Mouse (Mus musculus): ENCODE results near the gene Gabpb2. TPM values are rescaled to one million over a fixed set of nuclear protein-coding genes. Genes with fewer than 3 reads are reported as not detected.
A peak's percentile ranks its signal among the peaks of the same experiment; 100 is the strongest.

Gabpb2 gene
- polyA plus RNA-seq, 1 experiment from 2014 or later: 4.8 TPM

DNA sequence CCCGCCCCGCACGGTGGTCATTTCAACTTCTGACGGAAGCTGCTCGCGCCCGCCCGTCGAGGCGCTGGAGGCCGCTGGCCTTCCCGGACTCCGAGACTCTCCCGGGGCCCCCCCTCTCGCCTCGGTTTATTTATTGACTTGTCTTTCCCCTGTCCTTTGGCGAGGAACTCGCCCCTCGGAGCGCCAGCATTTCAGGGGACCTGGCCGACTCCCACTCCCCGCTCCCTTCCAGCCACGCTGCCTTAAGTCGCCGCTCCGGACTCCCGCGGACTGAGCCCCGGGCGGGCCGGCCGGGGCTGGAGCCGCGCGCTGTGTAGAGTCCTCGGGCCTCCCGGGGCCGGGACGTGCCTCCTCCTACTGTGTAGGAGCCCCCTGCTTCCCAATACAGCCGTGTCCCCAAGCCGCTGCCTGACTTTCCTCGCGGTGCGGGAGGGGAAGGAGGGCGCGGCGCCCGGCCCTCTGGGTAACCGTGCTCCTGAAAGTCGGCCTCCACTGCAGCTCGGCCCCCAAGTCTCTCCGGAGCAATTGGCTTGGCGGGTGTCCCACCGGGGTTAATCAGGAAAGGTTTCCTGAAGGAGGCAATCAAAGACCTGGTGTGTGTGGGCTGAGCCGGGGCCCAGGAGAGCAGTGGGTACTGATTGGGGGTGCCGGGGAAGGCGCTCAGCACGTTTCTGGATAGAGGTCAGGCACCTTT lies 44.3 kb downstream of the Gabpb2 start:
- H3K4me1 ChIP-seq (ENCODE audit: control insufficient read depth, insufficient read depth, low read length): peaks cover 3% of the 10 kb centered on the region; the same call in 1 of the 2 replicates
- H3K27me3 ChIP-seq (ENCODE audit: control insufficient read depth, insufficient read depth, low read length): peaks cover 43% of the 10 kb centered on the region
- H3K36me3 ChIP-seq (ENCODE audit: control insufficient read depth, insufficient read depth, low read length): peaks cover 25% of the 10 kb centered on the region
- 4% methylated on average over 58 of the region's 58 CpGs for WGBS
- H3K9me3 ChIP-seq (ENCODE audit: control insufficient read depth, low read length): no peaks in the 10 kb centered on the region
- H3K4me2 ChIP-seq (ENCODE audit: low read depth): peak overlapping the region; percentile 38
- peak overlapping the region; percentile 27 for H3K4me3 ChIP-seq (ENCODE audit: low read depth, low read length)
- ATAC-seq (ENCODE audit: insufficient read depth, low FRiP score, low TSS enrichment) (no peak; the same call in 1 of the 2 replicates), DNase-seq (ENCODE audit: low spot score) (peak; percentile 46)
- H3K9ac ChIP-seq (ENCODE audit: low read length): peak overlapping the region; percentile 50
- no peak overlapping the region for H3K27ac ChIP-seq (ENCODE audit: low read depth, low read length)

DNA sequence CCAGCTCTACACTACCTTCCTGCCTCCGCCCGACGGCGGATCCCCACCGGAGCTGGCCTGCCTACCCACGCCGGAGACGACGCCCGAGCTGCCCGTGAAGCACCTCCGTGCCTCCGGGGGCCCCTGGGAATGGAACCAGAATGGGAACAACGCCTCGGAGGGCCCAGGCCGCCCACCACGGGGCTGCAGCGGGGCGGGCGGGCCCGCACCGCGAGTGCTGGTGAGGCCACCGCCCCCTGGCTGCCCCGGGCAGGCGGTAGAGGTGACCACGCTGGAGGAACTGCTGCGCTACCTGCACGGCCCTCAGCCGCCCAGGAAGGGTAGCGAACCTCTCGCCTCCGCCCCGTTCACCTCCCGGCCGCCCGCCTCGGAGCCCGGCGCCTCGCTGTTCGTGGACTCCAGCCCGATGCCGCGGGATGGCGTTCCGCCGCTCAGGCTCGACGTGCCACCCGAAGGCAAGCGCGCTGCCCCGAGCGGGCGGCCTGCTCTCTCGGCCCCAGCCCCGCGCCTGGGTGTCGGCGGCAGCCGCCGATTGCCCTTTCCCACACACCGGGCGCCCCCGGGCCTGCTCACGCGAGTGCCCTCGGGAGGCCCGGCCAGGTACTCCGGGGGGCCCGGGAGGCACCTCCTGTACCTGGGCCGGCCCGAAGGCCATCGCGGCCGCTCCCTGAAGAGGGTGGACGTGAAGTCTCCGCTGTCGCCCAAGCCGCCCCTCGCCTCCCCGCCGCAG lies 45.0 kb downstream of the Gabpb2 start:
- Histone ChIP-seq H3K9me3 (ENCODE audit: control insufficient read depth, low read length) (no peaks in the 10 kb centered on the region), H3K27me3 (ENCODE audit: control insufficient read depth, insufficient read depth, low read length) (peaks cover 43% of the 10 kb centered on the region), H3K9ac (ENCODE audit: low read length) (no peak overlapping the region), H3K27ac (ENCODE audit: low read depth, low read length) (no peak overlapping the region), H3K36me3 (ENCODE audit: control insufficient read depth, insufficient read depth, low read length) (peaks cover 25% of the 10 kb centered on the region), H3K4me2 (ENCODE audit: low read depth) (no peak overlapping the region; the same call in 1 of the 2 replicates), H3K4me3 (ENCODE audit: low read depth, low read length) (peak overlapping the region; percentile 8; the same call in 1 of the 2 replicates), H3K4me1 (ENCODE audit: control insufficient read depth, insufficient read depth, low read length) (peaks cover 3% of the 10 kb centered on the region; the same call in 1 of the 2 replicates)
- no peak for ATAC-seq (ENCODE audit: insufficient read depth, low FRiP score, low TSS enrichment)
- peak; percentile 17 for DNase-seq (ENCODE audit: low spot score)
- 14% methylated on average over 49 of the region's 84 CpGs for WGBS

DNA sequence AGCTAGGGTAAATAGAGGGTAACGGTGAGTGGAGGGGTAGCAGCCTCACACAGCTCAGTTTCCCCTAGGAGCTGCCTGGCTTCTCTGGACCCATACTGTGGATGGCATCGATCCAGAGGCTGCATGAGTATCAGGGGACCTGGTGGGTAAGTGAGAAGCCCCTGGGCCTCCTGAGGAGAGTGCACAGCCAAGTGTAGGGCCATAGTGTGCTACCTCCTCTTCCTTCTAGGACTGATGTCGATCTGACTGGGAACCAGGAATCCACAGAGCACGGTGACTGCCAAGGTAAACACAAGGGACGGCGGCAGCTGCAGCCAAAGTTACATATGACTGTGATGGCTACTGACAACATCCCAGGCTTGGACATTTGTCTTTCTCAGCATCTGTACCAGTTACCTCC lies 46.6 kb downstream of the Gabpb2 start:
- DNase-seq (ENCODE audit: low spot score) (no peak), ATAC-seq (ENCODE audit: insufficient read depth, low FRiP score, low TSS enrichment) (no peak)
- Histone ChIP-seq H3K27me3 (ENCODE audit: control insufficient read depth, insufficient read depth, low read length) (peaks cover 43% of the 10 kb centered on the region), H3K9me3 (ENCODE audit: control insufficient read depth, low read length) (no peaks in the 10 kb centered on the region), H3K27ac (ENCODE audit: low read depth, low read length) (no peak overlapping the region), H3K4me2 (ENCODE audit: low read depth) (no peak overlapping the region), H3K4me3 (ENCODE audit: low read depth, low read length) (no peak overlapping the region), H3K9ac (ENCODE audit: low read length) (no peak overlapping the region), H3K36me3 (ENCODE audit: control insufficient read depth, insufficient read depth, low read length) (peaks cover 28% of the 10 kb centered on the region), H3K4me1 (ENCODE audit: control insufficient read depth, insufficient read depth, low read length) (peaks cover 3% of the 10 kb centered on the region; the same call in 1 of the 2 replicates)
- WGBS: 76% methylated on average over 6 of the region's 6 CpGs

DNA sequence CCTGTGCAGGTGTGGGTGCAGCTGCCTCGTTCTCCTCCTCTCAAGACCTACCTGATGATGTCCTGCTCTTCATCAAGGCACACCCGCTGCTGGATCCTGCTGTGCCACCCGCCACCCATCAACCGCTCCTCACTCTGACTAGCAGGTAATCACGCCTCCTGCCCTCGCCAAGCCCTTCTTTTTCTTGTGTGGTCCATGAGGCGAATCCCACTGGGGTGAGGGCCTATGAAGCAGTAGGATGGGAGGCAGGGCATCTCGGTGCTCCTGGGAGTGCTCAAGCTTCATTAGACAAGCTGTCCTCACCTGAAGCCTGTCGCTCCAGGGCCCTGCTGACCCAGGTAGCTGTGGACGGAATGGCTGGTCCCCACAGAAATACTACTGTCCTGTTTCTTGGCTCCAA lies 47.7 kb downstream of the Gabpb2 start:
- no peaks in the 10 kb centered on the region for H3K9me3 ChIP-seq (ENCODE audit: control insufficient read depth, low read length)
- DNase-seq (ENCODE audit: low spot score) (no peak), ATAC-seq (ENCODE audit: insufficient read depth, low FRiP score, low TSS enrichment) (no peak)
- no peak overlapping the region for H3K27ac ChIP-seq (ENCODE audit: low read depth, low read length)
- H3K4me3 ChIP-seq (ENCODE audit: low read depth, low read length): no peak overlapping the region
- WGBS: 86% methylated on average over 10 of the region's 10 CpGs
- H3K36me3 ChIP-seq (ENCODE audit: control insufficient read depth, insufficient read depth, low read length): peaks cover 28% of the 10 kb centered on the region
- no peak overlapping the region for H3K9ac ChIP-seq (ENCODE audit: low read length)
- peaks cover 43% of the 10 kb centered on the region for H3K27me3 ChIP-seq (ENCODE audit: control insufficient read depth, insufficient read depth, low read length)
- H3K4me1 ChIP-seq (ENCODE audit: control insufficient read depth, insufficient read depth, low read length): peaks cover 3% of the 10 kb centered on the region; the same call in 1 of the 2 replicates
- H3K4me2 ChIP-seq (ENCODE audit: low read depth): no peak overlapping the region

DNA sequence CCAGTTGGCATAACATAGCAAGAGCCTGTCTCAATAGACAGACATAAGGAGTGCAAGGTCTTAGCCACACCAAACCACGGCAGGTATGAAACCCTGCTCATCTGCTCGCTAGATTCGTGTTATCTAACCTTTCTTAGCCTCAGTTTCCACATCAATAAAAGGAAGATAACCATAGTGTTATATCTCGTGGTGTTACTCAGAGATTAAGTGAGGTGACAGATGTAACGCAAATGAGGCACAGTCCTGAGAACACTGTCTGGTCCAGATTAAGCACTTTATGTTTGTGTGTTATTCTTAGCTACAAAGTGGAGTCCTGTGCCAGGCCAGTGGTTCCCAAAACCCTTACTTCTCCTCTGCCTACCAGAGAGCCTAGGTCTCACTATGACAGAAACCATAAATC lies 52.9 kb downstream of the Gabpb2 start:
- no peak overlapping the region for H3K4me2 ChIP-seq (ENCODE audit: low read depth)
- ATAC-seq (ENCODE audit: insufficient read depth, low FRiP score, low TSS enrichment) (no peak), DNase-seq (ENCODE audit: low spot score) (no peak)
- H3K4me1 ChIP-seq (ENCODE audit: control insufficient read depth, insufficient read depth, low read length): peaks cover 21% of the 10 kb centered on the region
- peaks cover under 1% of the 10 kb centered on the region for H3K27me3 ChIP-seq (ENCODE audit: control insufficient read depth, insufficient read depth, low read length)
- peaks cover 13% of the 10 kb centered on the region for H3K36me3 ChIP-seq (ENCODE audit: control insufficient read depth, insufficient read depth, low read length)
- H3K9me3 ChIP-seq (ENCODE audit: control insufficient read depth, low read length): no peaks in the 10 kb centered on the region
- H3K4me3 ChIP-seq (ENCODE audit: low read depth, low read length): no peak overlapping the region
- no peak overlapping the region for H3K9ac ChIP-seq (ENCODE audit: low read length)
- H3K27ac ChIP-seq (ENCODE audit: low read depth, low read length): no peak overlapping the region
- 80% methylated on average over 5 of the region's 5 CpGs for WGBS

DNA sequence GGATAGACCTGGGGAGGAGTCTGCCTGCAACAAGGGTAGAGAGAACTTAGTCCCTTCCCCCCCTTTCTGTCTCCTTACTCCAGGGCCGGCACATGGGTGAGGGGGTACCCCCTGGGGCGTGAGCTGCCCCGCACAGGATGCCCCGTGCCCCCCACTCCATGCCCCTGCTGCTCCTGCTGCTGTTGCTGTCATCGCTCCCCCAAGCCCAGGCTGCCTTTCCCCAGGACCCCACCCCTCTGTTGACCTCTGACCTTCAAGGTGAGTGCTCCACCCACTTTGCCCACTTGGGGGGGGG lies 53.5 kb downstream of the Gabpb2 start:
- Histone ChIP-seq H3K27ac (ENCODE audit: low read depth, low read length) (no peak overlapping the region), H3K27me3 (ENCODE audit: control insufficient read depth, insufficient read depth, low read length) (no peaks in the 10 kb centered on the region), H3K9me3 (ENCODE audit: control insufficient read depth, low read length) (no peaks in the 10 kb centered on the region), H3K4me3 (ENCODE audit: low read depth, low read length) (no peak overlapping the region), H3K9ac (ENCODE audit: low read length) (no peak overlapping the region), H3K4me1 (ENCODE audit: control insufficient read depth, insufficient read depth, low read length) (peaks cover 24% of the 10 kb centered on the region), H3K36me3 (ENCODE audit: control insufficient read depth, insufficient read depth, low read length) (peaks cover 9% of the 10 kb centered on the region), H3K4me2 (ENCODE audit: low read depth) (no peak overlapping the region)
- 82% methylated on average over 4 of the region's 5 CpGs for WGBS
- DNase-seq (ENCODE audit: low spot score) (no peak), ATAC-seq (ENCODE audit: insufficient read depth, low FRiP score, low TSS enrichment) (no peak)

DNA sequence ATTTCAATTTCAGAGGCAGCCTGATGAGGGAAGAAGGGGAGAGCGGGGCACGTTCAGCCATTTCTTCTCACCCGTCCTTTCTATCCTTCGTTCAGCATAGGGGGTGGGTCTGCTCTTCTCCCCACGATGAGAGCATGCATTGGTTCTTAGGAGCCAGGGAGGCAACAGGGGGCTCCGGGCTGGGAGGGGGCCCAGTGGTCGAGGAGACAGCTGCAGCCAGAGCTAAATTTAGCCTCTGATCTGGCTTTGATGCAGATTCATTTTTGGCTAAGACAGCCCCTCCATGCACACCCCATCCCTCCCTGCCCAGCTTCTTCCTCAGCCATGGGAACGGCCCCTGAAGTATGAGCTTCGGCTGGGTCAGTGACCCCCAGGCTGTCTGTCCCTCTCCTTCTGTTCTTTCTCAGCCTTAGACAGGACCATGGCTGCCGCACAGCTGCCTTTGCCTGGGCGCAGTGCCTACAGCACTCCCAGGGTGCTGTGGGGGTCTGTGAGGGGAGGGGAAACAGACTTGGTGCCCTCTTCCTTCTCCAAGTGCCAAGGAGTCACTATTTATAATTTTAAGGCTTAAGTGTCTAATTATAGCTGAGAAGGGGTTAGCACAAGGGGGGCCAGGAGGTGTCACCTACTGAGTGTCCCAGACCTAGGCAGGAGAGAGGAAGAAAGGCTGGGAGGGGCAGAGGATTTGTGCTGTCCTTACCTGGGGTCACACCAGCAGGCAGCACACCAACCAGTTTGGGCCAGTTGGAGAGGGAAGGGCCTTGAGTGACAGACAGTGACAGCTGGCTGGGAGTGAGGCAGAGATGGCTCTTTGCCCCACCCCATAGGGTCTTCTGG lies 54.1 kb downstream of the Gabpb2 start:
- no peak for DNase-seq (ENCODE audit: low spot score)
- H3K4me3 ChIP-seq (ENCODE audit: low read depth, low read length): no peak overlapping the region
- peaks cover 24% of the 10 kb centered on the region for H3K4me1 ChIP-seq (ENCODE audit: control insufficient read depth, insufficient read depth, low read length)
- H3K9me3 ChIP-seq (ENCODE audit: control insufficient read depth, low read length): no peaks in the 10 kb centered on the region
- no peak overlapping the region for H3K9ac ChIP-seq (ENCODE audit: low read length)
- peak overlapping the region; percentile 66 for H3K4me2 ChIP-seq (ENCODE audit: low read depth)
- H3K27me3 ChIP-seq (ENCODE audit: control insufficient read depth, insufficient read depth, low read length): no peaks in the 10 kb centered on the region
- peaks cover 4% of the 10 kb centered on the region for H3K36me3 ChIP-seq (ENCODE audit: control insufficient read depth, insufficient read depth, low read length)
- no peak overlapping the region for H3K27ac ChIP-seq (ENCODE audit: low read depth, low read length)
- WGBS: 66% methylated on average over 11 of the region's 11 CpGs
- ATAC-seq (ENCODE audit: insufficient read depth, low FRiP score, low TSS enrichment): no peak

DNA sequence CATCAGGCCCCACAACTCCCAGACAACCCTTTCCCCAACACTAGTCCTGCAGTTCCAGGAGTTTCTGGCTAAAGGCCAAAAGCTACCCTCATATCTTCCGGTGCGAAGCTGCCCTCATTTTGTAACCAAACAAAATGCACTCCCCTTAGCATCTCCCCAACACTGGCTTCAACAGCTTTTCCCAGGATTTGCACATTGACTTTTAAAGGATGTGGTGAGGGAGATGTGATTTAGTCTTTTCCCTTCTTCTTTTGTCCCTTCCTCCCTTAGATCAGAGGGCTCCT lies 55.4 kb downstream of the Gabpb2 start:
- Histone ChIP-seq H3K4me1 (ENCODE audit: control insufficient read depth, insufficient read depth, low read length) (peaks cover 24% of the 10 kb centered on the region), H3K4me2 (ENCODE audit: low read depth) (peak overlapping the region; percentile 66), H3K9ac (ENCODE audit: low read length) (peak overlapping the region; percentile 87), H3K36me3 (ENCODE audit: control insufficient read depth, insufficient read depth, low read length) (peaks cover 4% of the 10 kb centered on the region; the same call in 1 of the 2 replicates), H3K27ac (ENCODE audit: low read depth, low read length) (no peak overlapping the region), H3K4me3 (ENCODE audit: low read depth, low read length) (peak overlapping the region; percentile 86), H3K9me3 (ENCODE audit: control insufficient read depth, low read length) (no peaks in the 10 kb centered on the region), H3K27me3 (ENCODE audit: control insufficient read depth, insufficient read depth, low read length) (no peaks in the 10 kb centered on the region)
- WGBS: 59% methylated on average over 2 of the region's 2 CpGs
- ATAC-seq (ENCODE audit: insufficient read depth, low FRiP score, low TSS enrichment): no peak
- no peak for DNase-seq (ENCODE audit: low spot score)
